Mouse (Mus musculus) left cerebral cortex, adult 11 months (tissue): Measurements from ENCODE around the gene Bdnf.

Experiments used
- DNase-seq: peaks from one replicate; pipeline ENCODE4 v3.0.0; 2022; ENCODE audit warnings: low spot score

Bdnf gene

DNA sequence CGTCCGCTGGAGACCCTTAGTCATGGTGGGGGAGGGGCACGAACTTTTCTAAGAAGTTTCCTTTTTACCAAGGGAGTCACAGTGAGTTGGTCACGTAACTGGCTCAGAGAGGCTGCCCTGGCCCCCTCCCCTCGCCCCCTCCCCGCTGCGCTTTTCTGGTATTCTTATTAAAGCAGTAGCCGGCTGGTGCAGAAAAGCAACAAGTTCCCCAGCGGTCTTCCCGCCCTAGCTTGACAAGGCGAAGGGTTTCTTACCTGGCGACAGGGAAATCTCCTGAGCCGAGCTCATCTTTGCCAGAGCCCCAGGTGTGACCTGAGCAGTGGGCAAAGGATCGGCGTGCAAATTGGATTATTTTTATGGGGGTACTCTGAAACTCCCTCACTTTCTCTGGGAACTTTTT, at the start of gene Bdnf:
Gene Bdnf, plus strand, starts transcription at position 169 of the 400 bp plus-strand sequence.
- DNase-seq, result no peak

GRCm38 (mm10) chr2:109626864-109627263, 47.6 kb upstream of the Bdnf start:
- no peak for DNase-seq

DNA sequence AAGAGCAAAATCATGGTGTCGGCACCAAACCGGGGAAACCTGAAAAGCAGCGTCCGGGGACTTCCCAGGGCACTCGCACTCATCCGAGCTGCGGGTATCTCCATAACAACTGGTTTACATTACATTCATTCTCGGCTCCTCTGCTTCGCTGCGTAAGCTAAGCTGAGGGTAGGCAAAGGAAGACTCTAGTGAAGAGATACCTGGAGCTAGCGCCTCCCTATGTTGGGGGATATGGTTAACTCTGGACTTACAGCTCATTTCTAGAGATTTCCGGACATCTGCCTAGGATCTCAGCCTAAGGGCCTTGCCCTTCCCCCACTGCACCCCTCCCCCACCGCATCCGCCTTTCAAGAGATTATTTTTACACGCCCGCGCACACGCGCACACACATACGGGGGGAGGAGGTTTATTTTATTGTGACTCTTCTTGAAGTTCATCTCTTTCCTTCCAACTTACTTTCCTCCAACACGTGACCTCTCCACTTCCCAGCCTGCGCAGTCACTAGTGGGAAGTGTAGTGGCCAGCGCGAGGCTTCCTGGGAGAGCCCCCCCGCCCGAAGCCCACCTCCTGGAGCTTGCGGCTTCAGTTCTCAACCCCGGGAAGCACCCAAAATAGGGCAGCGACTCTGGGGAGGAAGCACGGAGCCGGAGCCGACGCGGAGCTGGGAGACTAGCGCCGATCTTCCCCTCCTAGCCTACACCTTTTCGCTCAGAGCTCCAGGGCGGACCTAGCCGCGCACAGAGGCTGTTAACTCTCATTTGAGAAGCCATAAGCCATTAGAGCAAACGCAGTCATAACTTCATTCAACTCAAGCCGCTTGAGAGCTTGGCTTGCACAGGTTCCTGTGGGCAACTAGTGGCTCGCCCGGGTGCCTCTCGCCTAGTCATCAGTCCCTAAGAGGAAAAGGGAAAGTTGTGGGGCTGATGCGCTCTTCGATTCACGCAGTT, 718 bp upstream of the Bdnf start:
- DNase-seq, result no peak

- no peak for DNase-seq
These were observed 551 bp downstream of the Bdnf start for GRCm38 (mm10) chr2:109675051-109675450.

- no peak for DNase-seq
These were observed 1.6 kb downstream of the Bdnf start for GRCm38 (mm10) chr2:109675973-109676617.

- no peak for DNase-seq
These were observed 2.1 kb downstream of the Bdnf start for GRCm38 (mm10) chr2:109676618-109676974.

- DNase-seq, result no peak
These were observed 3.0 kb downstream of the Bdnf start for GRCm38 (mm10) chr2:109677221-109678089.

DNA sequence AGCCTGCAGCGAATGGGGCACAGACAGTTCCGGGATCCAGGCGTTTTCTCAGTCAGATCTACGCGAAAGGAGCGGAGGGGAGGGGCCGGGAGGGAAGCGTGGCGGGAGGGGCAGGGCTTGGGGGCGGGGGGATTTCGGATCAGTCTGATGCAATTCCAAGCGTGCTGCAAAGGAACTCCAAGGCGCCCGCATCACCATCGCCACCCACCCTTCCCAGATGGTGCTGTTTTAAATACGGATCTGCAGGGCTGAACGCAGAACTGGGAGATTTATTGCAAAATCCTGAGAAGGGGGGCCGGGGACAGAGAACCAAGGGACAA, 3.5 kb downstream of the Bdnf start:
- DNase-seq, result peak; percentile 71

- DNase-seq, result no peak
These were observed 4.0 kb downstream of the Bdnf start for GRCm38 (mm10) chr2:109678454-109678853.

- no peak for DNase-seq
These were observed 4.9 kb downstream of the Bdnf start for GRCm38 (mm10) chr2:109679446-109679845.

- DNase-seq, result no peak
These were observed 6.6 kb downstream of the Bdnf start for GRCm38 (mm10) chr2:109681071-109681470.

DNA sequence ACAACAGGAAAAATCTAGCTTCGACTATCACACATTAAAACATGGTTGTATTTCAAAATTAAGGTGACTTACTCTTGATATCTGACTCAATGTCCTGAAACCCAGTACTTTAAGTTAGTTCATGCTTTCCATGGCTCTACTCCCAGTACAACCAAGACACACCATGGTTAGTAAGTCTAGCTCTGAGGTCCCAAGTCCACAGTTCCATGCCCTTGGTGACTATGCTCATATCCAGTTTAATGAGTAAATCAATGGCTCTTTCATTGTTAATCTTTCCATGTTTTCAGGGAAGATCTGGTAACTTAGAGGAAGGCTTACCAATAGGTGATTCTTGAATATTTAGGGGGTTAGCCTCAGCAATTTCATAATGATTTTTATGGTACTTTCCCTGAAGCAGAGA, 14.2 kb downstream of the Bdnf start:
- DNase-seq, result no peak

- peak; percentile 48 for DNase-seq
These were observed 18.0 kb downstream of the Bdnf start for GRCm38 (mm10) chr2:109692266-109693177.

DNA sequence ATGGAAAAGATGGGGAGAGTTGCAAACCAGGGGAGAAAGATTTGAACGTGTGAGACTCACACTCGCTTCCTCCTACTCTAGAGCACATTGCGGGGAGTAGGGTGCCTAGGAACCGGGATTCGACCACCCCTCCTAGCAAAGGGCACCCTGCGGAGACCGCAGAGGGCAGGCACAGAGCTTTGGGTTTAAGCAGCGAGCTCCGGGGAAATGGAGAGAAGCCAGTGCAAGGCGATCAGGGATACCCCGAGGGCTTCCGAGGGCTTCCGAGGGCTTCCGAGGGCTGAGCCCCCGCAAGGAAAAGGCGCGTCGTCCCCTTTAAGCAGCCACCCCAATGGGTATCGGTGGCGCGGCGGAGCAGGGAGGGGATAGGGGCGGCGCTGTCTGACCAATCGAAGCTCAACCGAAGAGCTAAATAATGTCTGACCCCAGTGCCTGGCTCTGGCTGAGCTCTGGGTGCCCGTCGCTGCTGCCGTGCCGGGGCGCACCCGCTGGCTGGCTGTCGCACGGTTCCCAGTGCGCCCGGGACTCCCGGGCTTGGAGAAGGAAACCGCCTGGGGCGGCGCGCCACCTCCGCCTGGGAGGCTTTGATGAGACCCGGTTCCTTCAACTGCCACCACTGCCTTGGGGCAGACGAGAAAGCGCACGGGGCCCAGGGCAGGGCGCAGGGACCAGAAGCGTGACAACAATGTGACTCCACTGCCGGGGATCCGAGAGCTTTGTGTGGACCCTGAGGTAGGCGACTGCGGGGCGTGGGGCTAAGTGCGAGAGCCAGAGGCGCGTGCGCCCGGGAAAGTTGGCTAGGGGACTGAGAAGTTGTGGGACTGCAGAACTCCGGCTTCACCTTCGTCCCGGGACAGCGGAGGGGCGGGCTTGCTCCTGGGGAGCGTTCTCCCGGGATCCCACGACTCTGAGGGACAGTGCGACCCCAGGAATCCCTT, 18.9 kb downstream of the Bdnf start:
- DNase-seq, result no peak

DNA sequence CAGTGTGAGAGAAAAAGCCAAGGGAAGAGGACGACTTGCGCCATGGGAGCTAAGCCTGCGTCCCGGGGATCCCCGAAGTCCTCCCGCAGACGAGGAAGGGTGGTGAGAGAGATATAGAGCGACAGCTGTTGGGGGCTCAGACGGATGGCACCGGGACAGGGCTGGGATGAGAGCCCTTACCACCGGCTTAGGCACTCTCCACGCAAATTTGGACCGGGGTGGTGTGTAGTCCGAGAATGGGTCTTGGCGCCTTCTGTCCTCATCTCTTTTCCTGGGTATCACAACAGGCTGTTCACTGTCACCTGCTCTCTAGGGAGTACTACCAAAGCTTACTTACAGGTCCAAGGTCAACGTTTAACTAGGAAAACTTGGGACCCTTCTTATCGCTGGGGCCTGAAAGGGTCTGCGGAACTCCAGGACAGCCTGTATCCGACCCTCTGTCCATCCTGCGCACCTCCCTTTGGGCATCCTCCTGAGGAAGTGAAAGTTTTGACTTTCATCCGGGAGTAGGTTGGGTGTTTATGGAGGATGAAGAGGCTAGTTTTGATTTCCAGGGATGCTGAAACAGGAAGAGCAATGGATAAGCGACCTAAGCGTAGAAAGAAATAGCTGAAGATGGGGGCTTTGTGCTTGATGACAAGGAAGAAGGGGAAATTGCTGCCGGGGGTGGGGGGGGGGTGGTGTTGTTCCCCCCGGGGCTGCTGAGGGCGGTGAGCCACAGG, 19.8 kb downstream of the Bdnf start:
- no peak for DNase-seq

- DNase-seq, result no peak
These were observed 20.3 kb downstream of the Bdnf start for GRCm38 (mm10) chr2:109694838-109695225.

GRCm38 (mm10) chr2:109697151-109697550, 22.7 kb downstream of the Bdnf start:
- DNase-seq, result no peak

GRCm38 (mm10) chr2:109700291-109700690, 25.8 kb downstream of the Bdnf start:
- DNase-seq, result no peak

GRCm38 (mm10) chr2:109703588-109703987, 29.1 kb downstream of the Bdnf start:
- no peak for DNase-seq

- DNase-seq, result no peak
These were observed 29.6 kb downstream of the Bdnf start for GRCm38 (mm10) chr2:109704053-109704452.
